Mouse (Mus musculus): ENCODE results near the gene Ambra1. TPM values are rescaled to one million over a fixed set of nuclear protein-coding genes. Genes with fewer than 3 reads are reported as not detected.
A peak's percentile ranks its signal among the peaks of the same experiment; 100 is the strongest.

The Ambra1 gene
- total and polyA plus RNA-seq, 3 experiments = 15.8 to 27.1 (median 21.9) TPM

- no peaks in the 10 kb centered on the region; the same call in 1 of the 2 replicates for H3K79me2 ChIP-seq (replicated peaks; ENCODE audit: control insufficient read depth, extremely low read depth, insufficient read depth, poor library complexity, severe bottlenecking)
- H3K36me3 ChIP-seq (replicated peaks in 1 of 2; ENCODE audit: control insufficient read depth in 1 of 2, insufficient read depth in 1 of 2, low read length in 1 of 2) = peaks cover 40 to 66% of the 10 kb centered on the region in 2 experiments
- DNase-seq (ENCODE audit: extremely low read depth) = no peak
- no peak overlapping the region for H3K4me3 ChIP-seq (replicated peaks in 1 of 3; ENCODE audit: low read depth in 2 of 3, low read length in 2 of 3, poor library complexity in 1 of 3)
- H3K27ac ChIP-seq (ENCODE audit: insufficient read depth, low read depth) = no peak overlapping the region
- H3K9ac ChIP-seq (ENCODE audit: insufficient read depth, low read depth) = no peak overlapping the region
- no peak for TF ChIP-seq RCOR1 (conservative IDR thresholded peaks at IDR 0.05; ENCODE audit: low read depth, low read length)
- TF ChIP-seq E2F4 (IDR thresholded peaks at IDR 0.05; ENCODE audit: insufficient replicate concordance, low read depth, low read length) = no peak
- TF ChIP-seq ZC3H11A (IDR thresholded peaks at IDR 0.05; ENCODE audit: low read depth, low read length) = no peak
- TF ChIP-seq KAT2A (IDR thresholded peaks at IDR 0.05; ENCODE audit: insufficient replicate concordance, low read length) = no peak
- no peaks in the 10 kb centered on the region for H3K27me3 ChIP-seq (replicated peaks)
- no peaks in the 10 kb centered on the region for H3K9me3 ChIP-seq (replicated peaks; ENCODE audit: low read length)
- in situ Hi-C loops (cut with MboI; ENCODE audit: low pct_ligation_motif_present, low pct_unique_long_range_greater_than_20kb, low sequenced_read_pairs) = loop anchor here (10.0 kb wide), 1 partner anchor 151 kb away; the partner anchor contains the start of gene Chrm4
- H3K4me1 ChIP-seq (ENCODE audit: control insufficient read depth in 1 of 2, insufficient read depth in 2 of 2) = no peaks in the 10 kb centered on the region
- no peak overlapping the region for H3K4me2 ChIP-seq (ENCODE audit: insufficient read depth, low read depth, poor library complexity, severe bottlenecking)
- dilution Hi-C loops (cut with MboI; ENCODE audit: extremely low pct_ligation_motif_present, extremely low pct_unique_long_range_greater_than_20kb, low sequenced_read_pairs) = no loop called here
Observed at GRCm38 (mm10) chr2:91773309-91773708, 43.4 kb downstream of the Ambra1 start.

GRCm38 (mm10) chr2:91779166-91779565 is 49.2 kb downstream of the Ambra1 start:
- peak; percentile 52 to 84; a peak in 3 of 4 replicates for TF ChIP-seq CTCF (conservative IDR thresholded peaks at IDR 0.05 in 1 of 2, IDR thresholded peaks at IDR 0.05 in 1 of 2; ENCODE audit: low read depth in 2 of 2, low read length in 2 of 2)
- TF ChIP-seq SMC3 (IDR thresholded peaks at IDR 0.05; ENCODE audit: low read depth, low read length) = peak; percentile 72
- TF ChIP-seq KAT2A (IDR thresholded peaks at IDR 0.05; ENCODE audit: insufficient replicate concordance, low read length) = no peak
- no peak for TF ChIP-seq BHLHE40 (IDR thresholded peaks at IDR 0.05; ENCODE audit: low read depth, low read length)
- peak; percentile 88 for TF ChIP-seq RAD21 (IDR thresholded peaks at IDR 0.05; ENCODE audit: low read depth, low read length)
- no peak for TF ChIP-seq ZMIZ1 (IDR thresholded peaks at IDR 0.05; ENCODE audit: low read depth, low read length)
- no peak for TF ChIP-seq TBP (conservative IDR thresholded peaks at IDR 0.05; ENCODE audit: low read depth, low read length)
- no peak for TF ChIP-seq ZNF384 (IDR thresholded peaks at IDR 0.05; ENCODE audit: low read depth, low read length)
- no peak for TF ChIP-seq JUN (IDR thresholded peaks at IDR 0.05; ENCODE audit: insufficient read depth, low read depth, low read length)
- no peak for TF ChIP-seq RCOR1 (conservative IDR thresholded peaks at IDR 0.05; ENCODE audit: low read depth, low read length)
- TF ChIP-seq UBTF (IDR thresholded peaks at IDR 0.05; ENCODE audit: low read depth, low read length) = no peak
- no peak for TF ChIP-seq MAFK (IDR thresholded peaks at IDR 0.05; ENCODE audit: insufficient replicate concordance, low read length)
- dilution Hi-C loops (cut with MboI; ENCODE audit: extremely low pct_ligation_motif_present, extremely low pct_unique_long_range_greater_than_20kb, low sequenced_read_pairs) (no loop called here), in situ Hi-C loops (cut with MboI; ENCODE audit: low pct_ligation_motif_present, low pct_unique_long_range_greater_than_20kb, low sequenced_read_pairs) (loop anchor here (10.0 kb wide), 1 partner anchor 146 kb away; the partner anchor contains the start of gene Chrm4)
- H3K4me3 ChIP-seq (replicated peaks in 1 of 3; ENCODE audit: low read depth in 2 of 3, low read length in 2 of 3, poor library complexity in 1 of 3) = no peak overlapping the region
- H3K36me3 ChIP-seq (replicated peaks in 1 of 2; ENCODE audit: control insufficient read depth in 1 of 2, insufficient read depth in 1 of 2, low read length in 1 of 2) = peaks cover 6 to 37% of the 10 kb centered on the region in 2 experiments
- peaks cover 7% of the 10 kb centered on the region; the same call in 1 of the 2 replicates for H3K79me2 ChIP-seq (replicated peaks; ENCODE audit: control insufficient read depth, extremely low read depth, insufficient read depth, poor library complexity, severe bottlenecking)
- no peak overlapping the region for H3K27ac ChIP-seq (ENCODE audit: insufficient read depth, low read depth)
- no peaks in the 10 kb centered on the region for H3K4me1 ChIP-seq (ENCODE audit: control insufficient read depth in 1 of 2, insufficient read depth in 2 of 2)
- H3K9me3 ChIP-seq (replicated peaks; ENCODE audit: low read length) = no peaks in the 10 kb centered on the region
- H3K27me3 ChIP-seq (replicated peaks) = no peaks in the 10 kb centered on the region
- peak; percentile 51 for DNase-seq (ENCODE audit: extremely low read depth)
- no peak overlapping the region for H3K4me2 ChIP-seq (ENCODE audit: insufficient read depth, low read depth, poor library complexity, severe bottlenecking)
- no peak overlapping the region for H3K9ac ChIP-seq (ENCODE audit: insufficient read depth, low read depth)
